Mouse (Mus musculus): Measurements from ENCODE around the gene Eps8. TPM values are rescaled to one million over a fixed set of nuclear protein-coding genes. Genes with fewer than 3 reads are reported as not detected.

The Eps8 gene
- total RNA-seq (2017) = 15.8 and 19.9 TPM in 2 replicates

- no peak for ATAC-seq (ENCODE audit: extremely low read depth, insufficient number of reproducible peaks, low FRiP score, poor library complexity, severe bottlenecking)
Observed at GRCm38 (mm10) chr6:137654776-137655175, at the start of gene Eps8. Eps8 (minus strand) TSS chr6:137654876.

DNA sequence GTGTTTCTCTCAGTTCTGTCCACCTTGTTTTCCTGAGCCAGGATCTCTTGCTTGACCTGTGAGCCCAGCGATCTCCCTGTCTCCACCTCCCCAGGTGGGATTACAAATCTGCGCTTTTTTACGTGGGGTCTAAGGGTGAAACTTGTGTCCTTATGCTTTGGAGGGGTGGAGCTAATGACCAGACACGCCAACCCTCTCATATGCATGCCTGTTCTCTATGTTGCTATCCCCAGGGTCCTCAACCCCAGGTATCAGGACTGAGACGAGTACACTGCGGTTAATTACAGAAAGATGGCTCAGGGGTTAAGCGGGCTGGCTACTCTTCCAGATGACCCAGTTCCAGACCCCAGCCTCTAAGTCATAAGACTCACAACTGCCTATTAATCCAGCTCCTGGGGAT is 48.8 kb upstream of the Eps8 start:
- no peak for ATAC-seq (ENCODE audit: extremely low read depth, insufficient number of reproducible peaks, low FRiP score, poor library complexity, severe bottlenecking)

DNA sequence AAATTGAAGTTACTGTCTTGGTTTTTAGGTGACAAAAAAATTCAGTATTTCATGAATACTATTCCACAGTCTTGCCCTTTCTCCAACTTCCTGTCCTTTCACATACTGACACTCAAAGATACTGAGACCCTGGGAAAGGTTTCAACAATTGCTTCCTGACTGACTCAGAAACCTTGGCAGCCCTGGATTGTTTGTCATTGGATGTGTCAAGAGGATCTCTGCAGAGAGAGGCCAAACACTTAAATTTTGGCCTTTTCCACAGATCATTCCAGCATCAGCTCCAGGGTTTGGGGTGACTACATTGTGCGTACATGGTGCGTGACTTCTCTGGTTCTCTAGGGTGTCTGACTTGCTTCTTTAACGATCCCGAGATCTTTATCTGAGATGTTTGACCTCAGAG is 48.2 kb upstream of the Eps8 start:
- ATAC-seq (ENCODE audit: extremely low read depth, insufficient number of reproducible peaks, low FRiP score, poor library complexity, severe bottlenecking) = no peak

DNA sequence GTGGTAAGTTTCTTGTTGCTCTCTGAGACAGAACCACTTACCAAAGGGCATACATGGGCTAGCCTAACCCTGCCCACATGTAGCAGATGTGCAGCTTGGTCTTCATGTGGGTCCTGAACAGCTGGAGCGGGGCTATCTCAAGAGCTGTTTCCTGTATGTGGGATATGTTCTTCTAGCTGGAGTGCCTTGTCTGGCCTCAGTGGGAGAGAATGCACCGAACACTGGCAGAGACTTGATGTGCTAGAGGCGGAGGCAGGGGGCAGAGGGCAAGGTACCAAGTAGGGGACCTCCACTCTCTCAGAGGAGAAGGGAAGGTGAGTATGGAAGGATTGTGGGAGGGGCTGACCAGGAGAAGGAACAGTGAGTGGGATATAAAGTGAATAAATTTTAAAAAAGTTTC is 47.5 kb upstream of the Eps8 start:
- no peak for ATAC-seq (ENCODE audit: extremely low read depth, insufficient number of reproducible peaks, low FRiP score, poor library complexity, severe bottlenecking)

DNA sequence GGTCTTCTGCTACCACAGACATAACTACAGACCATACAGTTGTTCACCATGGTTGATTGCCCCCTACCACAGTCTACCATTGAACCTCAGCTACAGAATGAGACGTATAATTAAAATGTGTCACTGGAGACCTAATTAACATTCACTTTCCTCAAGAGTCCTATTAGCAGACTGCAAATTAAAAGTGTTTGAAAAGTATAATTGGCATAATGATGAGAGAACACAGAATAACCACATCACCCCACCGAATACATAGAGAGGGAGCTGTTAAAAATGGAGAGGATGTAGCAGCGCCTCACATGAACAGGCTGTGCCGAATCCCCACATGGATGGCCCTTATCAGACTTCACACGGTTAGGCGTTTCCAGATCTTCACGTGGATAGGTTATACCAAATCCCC is 44.8 kb upstream of the Eps8 start:
- no peak for ATAC-seq (ENCODE audit: extremely low read depth, insufficient number of reproducible peaks, low FRiP score, poor library complexity, severe bottlenecking)

DNA sequence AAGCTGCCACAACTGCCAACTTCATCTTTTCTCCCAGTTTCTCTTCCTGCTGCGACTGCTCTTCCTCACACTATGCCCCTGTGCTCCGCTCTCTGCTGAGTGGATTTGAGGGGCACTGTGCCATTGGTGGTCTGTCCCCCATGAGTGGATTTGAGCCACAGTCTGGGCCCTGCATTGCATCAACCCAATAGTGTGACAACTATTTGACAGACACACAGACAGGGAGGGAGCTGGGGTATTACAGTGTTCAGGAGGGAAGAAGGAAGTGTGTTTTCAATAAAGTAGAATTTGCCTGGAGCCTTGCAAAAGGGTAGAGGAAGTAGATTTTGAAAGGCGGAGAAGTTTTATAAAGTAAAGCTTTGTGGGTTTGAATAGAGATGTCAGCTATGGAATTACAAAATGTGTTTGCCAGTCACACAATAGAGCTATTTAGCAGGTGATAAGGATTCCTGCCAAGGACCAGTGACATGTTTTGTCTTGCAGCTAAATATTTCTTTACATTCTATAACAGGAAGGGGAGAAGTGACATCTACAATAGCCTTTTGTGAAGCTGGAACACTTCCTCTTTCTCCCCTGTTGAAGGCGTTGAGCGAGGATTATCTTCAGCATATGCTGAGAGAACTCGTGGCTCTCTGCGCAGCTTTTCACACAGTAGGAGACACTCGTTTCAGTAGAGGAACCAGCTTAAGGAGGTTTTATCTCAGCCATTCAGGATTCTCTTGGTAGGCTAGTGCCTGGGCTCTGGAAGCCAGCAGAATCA is 41.9 kb upstream of the Eps8 start:
- ATAC-seq (ENCODE audit: extremely low read depth, insufficient number of reproducible peaks, low FRiP score, poor library complexity, severe bottlenecking) = peak; percentile 68

DNA sequence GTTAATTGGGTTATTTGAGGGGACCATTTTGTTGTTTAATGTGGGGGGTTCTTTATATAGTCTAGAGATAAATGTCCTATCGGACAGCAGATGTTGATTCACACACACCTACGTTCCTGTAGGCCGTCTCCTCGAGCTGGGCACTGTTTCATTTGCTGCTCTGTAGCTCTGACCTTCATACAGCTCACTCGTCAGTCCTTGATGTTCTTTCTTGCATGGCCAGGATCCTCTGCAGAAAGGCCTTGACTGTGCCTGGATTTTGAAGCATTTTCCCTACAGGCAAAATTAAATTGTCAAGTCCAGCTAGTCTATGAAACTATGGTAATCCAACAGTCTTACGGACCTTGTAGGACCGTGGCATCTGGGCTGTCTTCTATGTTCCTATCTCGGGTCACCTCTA is 40.4 kb upstream of the Eps8 start:
- ATAC-seq (ENCODE audit: extremely low read depth, insufficient number of reproducible peaks, low FRiP score, poor library complexity, severe bottlenecking) = no peak

DNA sequence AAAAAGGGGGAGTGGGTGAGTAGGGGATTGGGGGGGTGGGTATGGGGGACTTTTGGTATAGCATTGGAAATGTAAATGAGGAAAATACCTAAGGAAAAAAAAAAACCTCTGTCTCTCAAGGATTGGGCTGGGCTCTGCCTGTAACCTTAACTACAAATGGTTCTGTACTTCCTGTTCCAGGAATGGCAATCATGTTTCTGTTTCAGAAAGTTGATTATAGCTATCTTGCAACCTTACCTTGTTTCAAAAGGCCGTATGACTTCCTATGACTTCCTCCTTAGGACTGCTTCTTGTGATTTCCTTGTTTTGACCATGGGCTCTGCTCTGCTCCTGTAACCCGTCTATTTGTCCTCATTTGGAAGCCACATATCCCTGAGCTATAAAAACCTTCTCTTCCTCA is 39.6 kb upstream of the Eps8 start:
- ATAC-seq (ENCODE audit: extremely low read depth, insufficient number of reproducible peaks, low FRiP score, poor library complexity, severe bottlenecking) = no peak

DNA sequence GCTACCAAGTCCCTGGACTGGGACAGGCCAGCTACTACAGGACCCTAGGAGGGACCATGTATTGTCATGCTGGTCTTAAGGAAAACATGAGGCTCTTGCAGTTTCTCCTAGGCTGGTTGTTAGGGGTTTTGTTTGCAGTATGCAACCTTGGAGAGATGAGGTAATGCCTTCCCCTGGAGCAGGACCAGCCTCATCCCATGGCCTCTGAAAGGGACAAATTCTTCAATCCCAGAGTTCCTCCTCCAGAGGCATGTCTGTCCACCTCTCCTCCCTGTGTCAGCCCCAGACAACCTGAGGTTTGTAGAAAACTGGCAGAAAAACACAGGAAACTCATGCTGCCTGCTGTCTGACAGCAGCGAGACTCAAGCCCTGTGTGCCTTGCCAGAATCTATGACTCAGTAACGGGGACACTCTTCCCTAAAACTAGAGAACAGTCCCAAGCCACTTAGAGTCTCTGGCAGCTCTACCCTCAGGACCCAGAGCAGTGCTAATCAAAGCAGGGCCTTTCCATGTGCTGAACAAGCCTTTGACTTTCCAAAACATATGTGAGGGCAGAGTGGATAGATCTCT is 36.0 kb upstream of the Eps8 start:
- ATAC-seq (ENCODE audit: extremely low read depth, insufficient number of reproducible peaks, low FRiP score, poor library complexity, severe bottlenecking) = no peak

GRCm38 (mm10) chr6:137688506-137689105 is 33.9 kb upstream of the Eps8 start:
- no peak for ATAC-seq (ENCODE audit: extremely low read depth, insufficient number of reproducible peaks, low FRiP score, poor library complexity, severe bottlenecking)

- ATAC-seq (ENCODE audit: extremely low read depth, insufficient number of reproducible peaks, low FRiP score, poor library complexity, severe bottlenecking) = no peak
Observed at GRCm38 (mm10) chr6:137688079-137688478, 33.4 kb upstream of the Eps8 start.

DNA sequence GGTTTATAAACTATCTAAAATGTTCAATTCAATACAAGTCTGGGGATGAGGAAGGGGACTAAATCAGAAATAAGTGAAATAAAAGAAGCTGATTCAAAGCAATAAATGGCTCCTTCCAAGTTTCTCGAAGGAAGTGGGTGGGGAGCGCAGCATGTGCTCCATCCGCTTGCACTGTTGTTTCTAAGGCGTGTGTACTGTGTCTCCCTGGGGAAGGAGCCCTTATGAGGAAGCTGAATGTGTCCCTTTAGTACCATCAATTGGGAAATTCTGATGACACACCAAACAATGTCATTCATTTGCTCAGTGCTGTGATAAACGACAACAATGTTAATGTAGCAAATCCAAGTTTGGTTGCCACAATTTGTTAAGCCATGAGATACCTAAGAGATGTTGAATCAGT is 33.0 kb upstream of the Eps8 start:
- no peak for ATAC-seq (ENCODE audit: extremely low read depth, insufficient number of reproducible peaks, low FRiP score, poor library complexity, severe bottlenecking)

DNA sequence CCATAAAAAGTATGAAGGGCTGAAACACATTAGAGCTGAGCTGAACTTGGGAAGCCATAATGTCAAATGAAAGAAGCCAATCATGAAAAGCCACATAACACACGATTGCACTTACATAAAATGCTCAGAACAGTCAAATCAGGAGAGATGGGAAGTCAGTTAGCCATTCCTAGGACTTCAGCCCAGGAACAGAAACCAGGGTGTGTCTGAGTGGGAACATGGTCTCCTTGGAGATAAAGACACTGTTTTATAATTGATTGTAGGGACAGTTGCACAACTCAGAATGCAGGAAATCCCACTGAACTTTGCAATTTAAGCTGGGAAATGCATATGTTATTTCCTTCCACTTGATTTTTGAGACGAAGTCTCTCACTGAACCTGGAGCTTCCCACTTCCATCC is 28.0 kb upstream of the Eps8 start:
- no peak for ATAC-seq (ENCODE audit: extremely low read depth, insufficient number of reproducible peaks, low FRiP score, poor library complexity, severe bottlenecking)

- ATAC-seq (ENCODE audit: extremely low read depth, insufficient number of reproducible peaks, low FRiP score, poor library complexity, severe bottlenecking) = no peak
Observed at GRCm38 (mm10) chr6:137681000-137681399, 26.3 kb upstream of the Eps8 start.

DNA sequence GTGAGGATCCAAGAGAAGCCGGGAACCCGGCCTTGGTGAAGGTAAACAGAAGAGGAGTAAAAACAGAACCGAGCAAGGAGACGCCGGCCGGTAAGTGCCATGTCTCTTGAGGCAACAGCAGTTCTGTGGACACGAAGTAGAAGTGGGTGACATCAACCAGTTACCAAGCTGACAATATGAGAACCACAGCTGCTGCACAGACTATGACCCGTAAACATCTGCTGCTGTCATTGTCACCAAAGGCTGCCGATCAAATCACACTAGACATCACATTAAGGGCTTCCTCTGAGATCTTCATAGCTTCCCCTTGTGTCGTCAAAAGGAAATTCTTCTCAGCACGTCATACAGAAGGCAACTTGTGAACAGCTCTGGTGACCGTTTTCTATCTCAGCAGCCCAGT is 21.9 kb upstream of the Eps8 start:
- no peak for ATAC-seq (ENCODE audit: extremely low read depth, insufficient number of reproducible peaks, low FRiP score, poor library complexity, severe bottlenecking)

- ATAC-seq (ENCODE audit: extremely low read depth, insufficient number of reproducible peaks, low FRiP score, poor library complexity, severe bottlenecking) = no peak
Observed at GRCm38 (mm10) chr6:137675556-137675955, 20.9 kb upstream of the Eps8 start.

GRCm38 (mm10) chr6:137673301-137673700 is 18.6 kb upstream of the Eps8 start:
- no peak for ATAC-seq (ENCODE audit: extremely low read depth, insufficient number of reproducible peaks, low FRiP score, poor library complexity, severe bottlenecking)

GRCm38 (mm10) chr6:137671561-137671960 is 16.9 kb upstream of the Eps8 start:
- no peak for ATAC-seq (ENCODE audit: extremely low read depth, insufficient number of reproducible peaks, low FRiP score, poor library complexity, severe bottlenecking)

DNA sequence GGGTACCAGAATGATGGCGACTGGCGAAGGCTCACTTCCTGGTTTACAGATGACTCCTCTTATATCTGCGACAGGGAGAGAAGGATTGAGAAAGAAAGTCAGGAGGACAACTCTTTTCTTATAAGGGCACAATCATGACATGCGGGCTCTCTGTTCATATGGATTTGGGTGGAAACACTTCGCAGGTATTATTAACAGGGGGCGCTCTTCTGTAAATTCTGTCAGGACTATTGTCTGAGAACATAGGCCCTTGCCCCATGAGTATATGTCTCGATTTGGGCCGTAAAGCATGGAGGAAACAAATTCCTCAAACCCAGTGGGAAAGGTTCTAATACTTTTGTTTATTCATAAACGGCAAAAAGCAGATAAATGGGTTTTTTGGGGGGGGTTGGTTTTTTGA is 16.1 kb upstream of the Eps8 start:
- no peak for ATAC-seq (ENCODE audit: extremely low read depth, insufficient number of reproducible peaks, low FRiP score, poor library complexity, severe bottlenecking)

DNA sequence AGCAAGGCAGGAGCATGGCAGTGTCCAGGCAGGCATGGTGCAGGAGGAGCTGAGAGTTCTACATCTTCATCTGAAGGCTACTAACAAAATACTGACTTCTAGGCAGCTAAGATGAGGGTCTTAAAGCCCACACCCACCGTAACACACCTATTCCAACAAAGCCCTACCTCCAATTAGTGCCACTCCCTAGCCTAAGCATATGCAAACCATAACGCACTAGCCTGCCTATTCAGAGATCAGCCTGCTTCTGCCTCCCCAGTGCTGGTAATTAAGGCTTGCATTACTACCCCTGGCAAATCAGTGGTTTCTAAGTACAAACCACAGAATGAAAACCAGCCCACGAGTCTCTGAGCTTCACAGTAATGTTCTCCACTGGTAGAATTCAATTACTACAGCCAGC is 15.2 kb upstream of the Eps8 start:
- no peak for ATAC-seq (ENCODE audit: extremely low read depth, insufficient number of reproducible peaks, low FRiP score, poor library complexity, severe bottlenecking)

DNA sequence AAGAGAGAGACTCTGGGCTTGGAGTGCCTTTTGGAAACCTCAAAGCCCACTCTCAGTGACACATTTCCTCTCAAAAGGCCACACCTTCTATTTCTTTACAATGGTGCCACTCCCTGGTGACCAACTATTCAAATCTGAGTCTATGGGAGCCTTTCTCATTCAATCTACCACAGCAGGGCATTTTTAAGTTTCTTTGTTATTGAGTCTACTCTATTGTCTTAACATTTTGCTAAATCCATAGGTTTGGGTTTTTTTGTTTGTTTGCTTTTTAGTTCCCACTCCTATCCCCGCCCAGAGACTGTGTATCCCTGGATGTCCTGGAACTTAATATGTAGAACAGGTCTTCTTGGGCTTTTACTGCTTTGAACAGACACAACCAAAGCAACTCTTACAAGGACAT is 14.8 kb upstream of the Eps8 start:
- no peak for ATAC-seq (ENCODE audit: extremely low read depth, insufficient number of reproducible peaks, low FRiP score, poor library complexity, severe bottlenecking)

All from neutrophil, adult 5-6 weeks (primary cell).